Mouse (Mus musculus) spleen, adult 10 weeks (tissue): ENCODE measurements around the gene Arhgap1. TPM values are rescaled to one million over a fixed set of nuclear protein-coding genes. Genes with fewer than 3 reads are reported as not detected.

Experiments
- polyA plus RNA-seq: library from polyadenylated mRNA; stranded (reverse); fragments of 350-450 nt; fragmentation: Illumina TruSeq; extraction: RNeasy Lipid Tissue Mini Kit (QIAGEN cat#74804); gene quantifications from one replicate; pipeline ENCODE4 v1.2.3, GENCODE M21; 2015; ENCODE audit warnings: low replicate concordance; ENCODE audit not compliant: insufficient read depth

The Arhgap1 gene
- polyA plus RNA-seq = 80.0 TPM

GRCm38 (mm10) chr2:91649553-91650359, at the start of gene Arhgap1, which contains the start of gene Zfp408:
TSS of gene Arhgap1 (plus strand) at chr2:91649860.
TSS of gene Zfp408 (minus strand) at chr2:91649791.

GRCm38 (mm10) chr2:91636229-91636628, 13.4 kb upstream of the Arhgap1 start, which contains the start of gene F2:
TSS of gene F2 (minus strand) at chr2:91636414.

GRCm38 (mm10) chr2:91710272-91711234, 60.9 kb downstream of the Arhgap1 start, which contains the start of the genes Atg13 and Harbi1:
TSS of gene Atg13 (minus strand) at chr2:91710576.
TSS of gene Harbi1 (plus strand) at chr2:91710852.

Other genes with a start within 250 kb of the Arhgap1 start
- 10.5 TPM for gene 1110051M20Rik, start 205.2 kb upstream of the Arhgap1 start, polyA plus RNA-seq
- 2.4 TPM for gene Lrp4, start 192.3 kb upstream of the Arhgap1 start, polyA plus RNA-seq
- gene Ckap5, start 123.1 kb upstream of the Arhgap1 start, polyA plus RNA-seq = 38.9 TPM
- 0.19 TPM for gene F2, start 13.4 kb upstream of the Arhgap1 start, polyA plus RNA-seq
- gene Zfp408, start 69 bp upstream of the Arhgap1 start, polyA plus RNA-seq = 14.3 TPM
- 26.4 TPM for gene Atg13, start 60.7 kb downstream of the Arhgap1 start, polyA plus RNA-seq
- gene Harbi1, start 61.0 kb downstream of the Arhgap1 start, polyA plus RNA-seq = 14.8 TPM
- gene Ambra1, start 80.3 kb downstream of the Arhgap1 start, polyA plus RNA-seq = 22.7 TPM